Mouse (Mus musculus) neutrophil, adult 59 days (primary cell): ENCODE data around the gene Riiad1. TPM values are rescaled to one million over a fixed set of nuclear protein-coding genes. Genes with fewer than 3 reads are reported as not detected.

Experiments used
- total RNA-seq, 2 experiments: library from RNA; stranded (reverse); gene quantifications; 1 replicate in 1 of 2; 2 replicates in 1 of 2; pipeline ENCODE4 v1.2.4; 2023

The Riiad1 gene
- 1 to 10 TPM in 1 of 2 experiments, under 1 TPM in 1; 0.82 to 1.1 TPM for total RNA-seq

DNA sequence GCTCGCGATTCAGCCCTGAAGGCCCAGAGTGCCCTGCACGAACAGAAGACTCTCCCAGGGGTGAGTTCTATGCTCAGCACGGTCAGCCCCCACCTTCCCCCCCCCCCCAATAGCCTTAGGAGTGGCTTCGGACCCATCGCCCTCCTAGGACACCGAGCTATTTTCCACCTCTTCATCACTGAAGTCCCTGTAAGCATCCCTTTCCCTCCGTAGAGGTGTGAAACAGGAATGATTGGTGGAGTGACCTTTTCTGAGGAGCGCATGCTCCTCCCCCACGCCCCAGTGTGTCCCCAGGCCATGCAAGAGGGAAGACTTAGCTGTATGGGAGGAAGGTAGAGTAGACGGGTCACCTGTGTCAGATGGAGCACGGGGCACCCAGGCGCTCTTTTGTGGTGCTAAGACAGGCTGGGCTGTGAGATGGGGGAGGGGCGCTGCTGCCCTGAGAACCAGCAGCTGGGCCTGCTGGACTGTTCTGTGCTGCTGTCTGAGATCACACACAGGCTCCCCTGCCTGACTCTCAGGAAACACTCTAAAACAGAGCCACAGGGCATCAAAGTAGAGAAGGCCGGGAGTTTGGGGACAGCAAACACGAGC is at the start of gene Riiad1:
Gene Riiad1 (minus strand): TSS at position 51 of the 594 bp plus-strand sequence.

GRCm38 (mm10) chr3:94477981-94478422 is 2.1 kb downstream of the Riiad1 start, which contains the start of gene Celf3:
Gene Celf3 (plus strand): TSS chr3:94478295.

DNA sequence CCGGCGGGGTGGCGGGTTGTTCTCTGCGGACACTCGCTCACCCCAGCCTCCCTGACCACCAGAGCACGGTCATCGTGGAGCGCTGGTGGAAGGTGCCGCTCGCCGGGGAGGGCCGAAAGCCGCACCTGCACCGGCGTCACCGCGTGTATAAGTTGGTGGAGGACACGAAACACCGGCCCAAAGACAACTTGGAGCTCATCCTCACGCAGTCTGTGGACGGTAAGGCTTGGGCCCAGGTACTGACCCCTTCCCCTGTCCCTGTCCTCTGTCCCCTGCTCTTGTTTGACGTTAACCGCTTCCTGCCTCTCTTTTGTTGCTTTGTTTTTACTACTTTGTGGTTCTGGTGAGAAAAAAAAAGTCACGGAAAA is 36.6 kb downstream of the Riiad1 start, which contains the start of gene Oaz3:
Gene Oaz3 (minus strand): TSS at position 319 of the 368 bp plus-strand sequence.

GRCm38 (mm10) chr3:94442951-94443596 is 37.1 kb downstream of the Riiad1 start, which contains the start of gene Mrpl9:
Gene Mrpl9 (plus strand): TSS chr3:94443318.

Other genes starting within 250 kb of the Riiad1 start
- not detected for gene Gm4778, start 216.3 kb downstream of the Riiad1 start, total RNA-seq
- gene Them4, start 170.3 kb downstream of the Riiad1 start, total RNA-seq: 1 to 10 TPM in 1 of 2 experiments, under 1 TPM in 1; 0.82 to 1.5 TPM
- gene Them5, start 138.2 kb downstream of the Riiad1 start, total RNA-seq: not detected
- gene C2cd4d, start 117.9 kb downstream of the Riiad1 start, total RNA-seq: not detected
- gene Rorc, start 107.5 kb downstream of the Riiad1 start, total RNA-seq: under 1 TPM in 1 of 2 experiments, not detected in 1; 0.38 TPM
- under 1 TPM in 1 of 2 experiments, not detected in 1; 0.18 TPM for gene Lingo4, start 81.8 kb downstream of the Riiad1 start, total RNA-seq
- 1 to 10 TPM in 1 of 2 experiments, under 1 TPM in 1; 1.00 to 1.5 TPM for gene Tdrkh, start 67.1 kb downstream of the Riiad1 start, total RNA-seq
- 10 to 100 TPM; 16.4 to 18.9 TPM for gene Mrpl9, start 37.0 kb downstream of the Riiad1 start, total RNA-seq
- gene Oaz3, start 36.4 kb downstream of the Riiad1 start, total RNA-seq: not detected
- not detected for gene Celf3, start 2.0 kb downstream of the Riiad1 start, total RNA-seq
- 10 to 100 TPM; 47.6 to 52.3 TPM for gene Snx27, start 102.4 kb upstream of the Riiad1 start, total RNA-seq
- gene Gm10972, start 162.8 kb upstream of the Riiad1 start, total RNA-seq: not detected
- under 1 TPM; 0.44 to 0.93 TPM for gene Tuft1, start 178.5 kb upstream of the Riiad1 start, total RNA-seq
- gene Selenbp2, start 213.2 kb upstream of the Riiad1 start, total RNA-seq: 1 to 10 TPM in 1 of 2 experiments, under 1 TPM in 1; 0.99 to 4.0 TPM